Mouse (Mus musculus) cerebellum, adult 2 months (tissue): ENCODE data around the gene Brd3os.

Experiments used
- CTCF ChIP-seq: fragments of 200-500 bp; IDR thresholded peaks from 2 replicates; pipeline ENCODE4 v1.5.1; 2011; ENCODE audit warnings: low read depth, mild to moderate bottlenecking, control low read depth, low read length, moderate library complexity, borderline replicate concordance; ENCODE audit not compliant: insufficient read depth
- POLR2A ChIP-seq: fragments of 200-500 bp; IDR thresholded peaks from 2 replicates; pipeline ENCODE4 v1.6.1; 2011; ENCODE audit warnings: low read length, control low read depth, borderline replicate concordance; ENCODE audit not compliant: insufficient read depth

- TF ChIP-seq CTCF (no peak), POLR2A (no peak)
Measured at GRCm38 (mm10) chr2:27442708-27443449, 755 bp downstream of the Brd3os start.
